Mouse (Mus musculus): ENCODE measurements at regions not wholly inside any gene's neighbourhood (a gene's known extent, or its start where the extent isn't known, plus 50 kb on each side); places are given as distances from the start of the nearest gene placed in this dataset.

- TF ChIP-seq POLR2A (IDR thresholded peaks at IDR 0.05; ENCODE audit: low read depth, low read length) (no peak), CTCF (IDR thresholded peaks at IDR 0.05; ENCODE audit: borderline replicate concordance, insufficient read depth, low read length) (no peak)
Measured at GRCm38 (mm10) chr10:56941972-56942371, 544.2 kb upstream of the Hsf2 start.
